Mouse (Mus musculus) liver, embryonic 14.5 days (tissue): ENCODE measurements around the gene Cntd1.

ENCODE experiments used
- CTCF ChIP-seq: IDR thresholded peaks from 2 replicates; pipeline ENCODE4 v1.5.1; 2016; ENCODE audit warnings: antibody characterized with exemption, low read depth, control low read depth
- EP300 ChIP-seq: IDR thresholded peaks from 2 replicates; pipeline ENCODE4 v1.6.1; 2016; ENCODE audit warnings: antibody characterized with exemption, low read depth

DNA sequence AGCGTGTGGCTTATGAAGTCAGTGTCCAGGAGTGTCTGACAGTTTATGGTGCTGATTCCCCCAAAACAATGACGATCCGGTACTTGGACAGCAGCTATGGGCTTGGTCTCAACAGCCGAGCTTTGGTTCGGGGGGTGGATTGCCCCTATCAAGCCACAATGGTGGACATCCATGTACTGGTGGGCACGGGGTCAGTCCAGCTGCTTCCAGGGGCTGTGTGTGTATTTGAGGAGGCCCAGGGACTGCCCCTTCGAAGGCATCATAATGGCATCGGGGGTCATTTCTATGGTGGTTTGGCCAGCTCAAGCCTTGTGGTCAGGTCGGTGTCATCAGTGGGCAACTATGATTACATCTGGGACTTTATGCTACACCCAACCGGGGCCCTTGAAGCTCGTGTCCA is 47.3 kb downstream of the Cntd1 start:
- TF ChIP-seq CTCF (no peak), EP300 (no peak)
